Mouse (Mus musculus) lung, embryonic 15.5 days (tissue): Measurements from ENCODE around the gene Fam208a. TPM values are rescaled to one million over a fixed set of nuclear protein-coding genes. Genes with fewer than 3 reads are reported as not detected.

Source experiments
- ATAC-seq: fragments of 200-750 bp; cut with Nextera tagmentation; 2 replicates; pipeline ENCODE4 v1.8.0; 2017; ENCODE audit warnings: moderate number of reproducible peaks, borderline replicate concordance; ENCODE audit not compliant: low FRiP score, low TSS enrichment; ENCODE audit errors: extremely low read depth
- H3K27ac ChIP-seq: fragments of 300-500 bp; sonication (generic); 2 replicates; pipeline ENCODE4 v1.5.1; 2015; ENCODE audit warnings: moderate library complexity, mild to moderate bottlenecking, inconsistent platforms
- H3K27me3 ChIP-seq: fragments of 300-500 bp; sonication (generic); 2 replicates; pipeline ENCODE4 v1.6.1; 2015; ENCODE audit warnings: inconsistent platforms
- H3K36me3 ChIP-seq: fragments of 300-500 bp; sonication (generic); 2 replicates; pipeline ENCODE4 v1.6.1; 2015; ENCODE audit warnings: inconsistent platforms
- H3K4me1 ChIP-seq: fragments of 300-500 bp; sonication (generic); 2 replicates; pipeline ENCODE4 v1.6.1; 2015; ENCODE audit warnings: inconsistent platforms
- H3K4me2 ChIP-seq: fragments of 300-500 bp; sonication (generic); 2 replicates; pipeline ENCODE4 v1.6.1; 2015; ENCODE audit warnings: inconsistent platforms, mild to moderate bottlenecking, moderate library complexity
- H3K4me3 ChIP-seq: fragments of 300-500 bp; sonication (generic); 2 replicates; pipeline ENCODE4 v1.5.1; 2015; ENCODE audit warnings: mild to moderate bottlenecking, inconsistent platforms
- H3K9ac ChIP-seq: fragments of 300-500 bp; sonication (generic); 2 replicates; pipeline ENCODE4 v1.6.1; 2015; ENCODE audit warnings: inconsistent platforms
- H3K9me3 ChIP-seq: fragments of 300-500 bp; sonication (generic); 2 replicates; pipeline ENCODE4 v1.6.1; 2016; ENCODE audit warnings: inconsistent platforms
- WGBS: fragments of 180-500 bp; shearing (Covaris S2); methylation state at CpG from one replicate; pipeline ENCODE4 v1.1.7; 2015; 5-methylcytosine and 5-hydroxymethylcytosine counted together
- polyA plus RNA-seq: library from polyadenylated mRNA; unstranded; fragments of >200 nt; fragmentation: Nextera tagmentation; extraction: Ambion mirVana; gene quantifications from 2 replicates; pipeline ENCODE4 v1.2.1, GENCODE M21; 2015

Gene Fam208a
- polyA plus RNA-seq, 1 experiment from 2014 or later, result 13.4 TPM

GRCm38 (mm10) chr14:27397526-27397925 is 31.1 kb upstream of the Fam208a start:
- Histone ChIP-seq H3K9ac (no peak overlapping the region), H3K27me3 (no peaks in the 10 kb centered on the region), H3K9me3 (no peaks in the 10 kb centered on the region), H3K4me1 (peaks cover 10% of the 10 kb centered on the region), H3K4me2 (no peak overlapping the region), H3K4me3 (no peak overlapping the region), H3K36me3 (no peaks in the 10 kb centered on the region), H3K27ac (no peak overlapping the region)
- ATAC-seq, result no peak
- 83% methylated on average over 6 of the region's 6 CpGs for WGBS

- Histone ChIP-seq H3K36me3 (no peaks in the 10 kb centered on the region), H3K27me3 (no peaks in the 10 kb centered on the region), H3K4me3 (no peak overlapping the region), H3K4me2 (no peak overlapping the region), H3K4me1 (peaks cover 15% of the 10 kb centered on the region), H3K9ac (no peak overlapping the region), H3K27ac (no peak overlapping the region), H3K9me3 (no peaks in the 10 kb centered on the region)
- WGBS, result 56% methylated on average over 6 of the region's 6 CpGs
- ATAC-seq, result no peak
Measured at GRCm38 (mm10) chr14:27400495-27400894, 28.1 kb upstream of the Fam208a start.

- Histone ChIP-seq H3K27ac (peak overlapping the region; percentile 68), H3K4me1 (peaks cover 15% of the 10 kb centered on the region), H3K4me2 (no peak overlapping the region), H3K36me3 (no peaks in the 10 kb centered on the region), H3K27me3 (no peaks in the 10 kb centered on the region), H3K9ac (no peak overlapping the region), H3K4me3 (no peak overlapping the region), H3K9me3 (no peaks in the 10 kb centered on the region)
- 33% methylated on average over 12 of the region's 12 CpGs for WGBS
- peak; percentile 62 for ATAC-seq
Measured at GRCm38 (mm10) chr14:27401717-27402278, 26.8 kb upstream of the Fam208a start.

- Histone ChIP-seq H3K36me3 (no peaks in the 10 kb centered on the region), H3K27ac (peak overlapping the region; percentile 68), H3K9me3 (no peaks in the 10 kb centered on the region), H3K27me3 (no peaks in the 10 kb centered on the region), H3K4me1 (peaks cover 15% of the 10 kb centered on the region), H3K9ac (no peak overlapping the region), H3K4me2 (no peak overlapping the region), H3K4me3 (no peak overlapping the region)
- no peak for ATAC-seq
- WGBS, result 43% methylated on average over 10 of the region's 10 CpGs
Measured at GRCm38 (mm10) chr14:27402332-27403250, 26.0 kb upstream of the Fam208a start.

GRCm38 (mm10) chr14:27405452-27405851 is 23.2 kb upstream of the Fam208a start:
- H3K27me3 ChIP-seq, result no peaks in the 10 kb centered on the region
- no peak overlapping the region for H3K9ac ChIP-seq
- H3K9me3 ChIP-seq, result no peaks in the 10 kb centered on the region
- no peak overlapping the region for H3K4me3 ChIP-seq
- H3K4me2 ChIP-seq, result no peak overlapping the region
- ATAC-seq, result no peak
- 86% methylated on average over 4 of the region's 4 CpGs for WGBS
- peaks cover 15% of the 10 kb centered on the region for H3K4me1 ChIP-seq
- no peaks in the 10 kb centered on the region for H3K36me3 ChIP-seq
- no peak overlapping the region for H3K27ac ChIP-seq

GRCm38 (mm10) chr14:27405947-27406346 is 22.7 kb upstream of the Fam208a start:
- H3K9me3 ChIP-seq, result no peaks in the 10 kb centered on the region

GRCm38 (mm10) chr14:27408240-27408639 is 20.4 kb upstream of the Fam208a start:
- Histone ChIP-seq H3K9me3 (no peaks in the 10 kb centered on the region), H3K4me1 (no peaks in the 10 kb centered on the region), H3K4me3 (no peak overlapping the region), H3K36me3 (no peaks in the 10 kb centered on the region), H3K9ac (no peak overlapping the region), H3K27ac (no peak overlapping the region), H3K27me3 (no peaks in the 10 kb centered on the region), H3K4me2 (no peak overlapping the region)
- ATAC-seq, result no peak
- WGBS, result 62% methylated on average over 3 of the region's 3 CpGs

More at GRCm38 (mm10) chr14:27405947-27406346, 22.7 kb upstream of the Fam208a start:
- no peaks in the 10 kb centered on the region for H3K27me3 ChIP-seq
- no peak overlapping the region for H3K4me3 ChIP-seq
- H3K9ac ChIP-seq, result no peak overlapping the region
- H3K4me1 ChIP-seq, result peaks cover 15% of the 10 kb centered on the region
- WGBS, result 93% methylated on average over 2 of the region's 2 CpGs
- H3K4me2 ChIP-seq, result no peak overlapping the region
- no peak for ATAC-seq
- no peaks in the 10 kb centered on the region for H3K36me3 ChIP-seq
- no peak overlapping the region for H3K27ac ChIP-seq

GRCm38 (mm10) chr14:27409662-27410061 is 19.0 kb upstream of the Fam208a start:
- WGBS, result 69% methylated on average over 3 of the region's 3 CpGs
- Histone ChIP-seq H3K27me3 (no peaks in the 10 kb centered on the region), H3K36me3 (no peaks in the 10 kb centered on the region), H3K4me2 (no peak overlapping the region), H3K9me3 (no peaks in the 10 kb centered on the region), H3K4me1 (no peaks in the 10 kb centered on the region), H3K27ac (no peak overlapping the region), H3K4me3 (no peak overlapping the region), H3K9ac (no peak overlapping the region)
- no peak for ATAC-seq

- 84% methylated on average over 7 of the region's 7 CpGs for WGBS
- no peaks in the 10 kb centered on the region for H3K36me3 ChIP-seq
- H3K4me3 ChIP-seq, result no peak overlapping the region
- no peak overlapping the region for H3K27ac ChIP-seq
- H3K4me2 ChIP-seq, result no peak overlapping the region
- H3K4me1 ChIP-seq, result no peaks in the 10 kb centered on the region
- H3K9ac ChIP-seq, result no peak overlapping the region
- no peaks in the 10 kb centered on the region for H3K9me3 ChIP-seq
- no peaks in the 10 kb centered on the region for H3K27me3 ChIP-seq
- no peak for ATAC-seq
Measured at GRCm38 (mm10) chr14:27411492-27411891, 17.1 kb upstream of the Fam208a start.

GRCm38 (mm10) chr14:27412699-27413098 is 15.9 kb upstream of the Fam208a start:
- Histone ChIP-seq H3K27ac (no peak overlapping the region), H3K4me3 (no peak overlapping the region), H3K27me3 (no peaks in the 10 kb centered on the region), H3K4me1 (no peaks in the 10 kb centered on the region), H3K4me2 (no peak overlapping the region), H3K9me3 (no peaks in the 10 kb centered on the region), H3K36me3 (no peaks in the 10 kb centered on the region), H3K9ac (no peak overlapping the region)
- WGBS, result 74% methylated on average over 8 of the region's 8 CpGs
- no peak for ATAC-seq

GRCm38 (mm10) chr14:27413961-27414360 is 14.7 kb upstream of the Fam208a start:
- Histone ChIP-seq H3K4me2 (no peak overlapping the region), H3K4me1 (no peaks in the 10 kb centered on the region), H3K27ac (no peak overlapping the region), H3K4me3 (no peak overlapping the region), H3K9ac (no peak overlapping the region), H3K27me3 (no peaks in the 10 kb centered on the region), H3K36me3 (no peaks in the 10 kb centered on the region), H3K9me3 (no peaks in the 10 kb centered on the region)
- no peak for ATAC-seq
- 33% methylated on average over 4 of the region's 4 CpGs for WGBS

- no peak for ATAC-seq
- Histone ChIP-seq H3K4me2 (no peak overlapping the region), H3K27ac (no peak overlapping the region), H3K9me3 (no peaks in the 10 kb centered on the region), H3K9ac (no peak overlapping the region), H3K4me1 (no peaks in the 10 kb centered on the region), H3K4me3 (no peak overlapping the region), H3K36me3 (no peaks in the 10 kb centered on the region), H3K27me3 (no peaks in the 10 kb centered on the region)
- WGBS, result 66% methylated on average over 3 of the region's 3 CpGs
Measured at GRCm38 (mm10) chr14:27420816-27421215, 7.8 kb upstream of the Fam208a start.
